Mouse (Mus musculus) layer of hippocampus, postnatal 25 days (tissue): ENCODE measurements around the gene Chga. TPM values are rescaled to one million over a fixed set of nuclear protein-coding genes. Genes with fewer than 3 reads are reported as not detected.

Experiments used
- DNase-seq, 2 experiments: peaks; one replicate each; pipeline ENCODE4 v3.0.0; 2022; ENCODE audit warnings: mixed read lengths in 2 of 2, low spot score in 1 of 2; ENCODE audit errors: extremely low spot score in 1 of 2
- total RNA-seq, 2 experiments: library from RNA; stranded (reverse); gene quantifications; 2 replicates each; pipeline ENCODE4 v1.2.3; 2021

Gene Chga
- total RNA-seq, 2 experiments from 2014 or later, result 132 to 135 TPM

- no peak for DNase-seq
These were observed 41.6 kb downstream of the Chga start for GRCm38 (mm10) chr12:102596410-102596809.

GRCm38 (mm10) chr12:102597466-102597865 lies 42.7 kb downstream of the Chga start:
- no peak for DNase-seq

GRCm38 (mm10) chr12:102598535-102598934 lies 43.8 kb downstream of the Chga start:
- DNase-seq, result no peak

- DNase-seq, result no peak
These were observed 45.0 kb downstream of the Chga start for GRCm38 (mm10) chr12:102599801-102600200.

- no peak for DNase-seq
These were observed 45.6 kb downstream of the Chga start for GRCm38 (mm10) chr12:102600345-102600744.

- no peak for DNase-seq
These were observed 47.1 kb downstream of the Chga start for GRCm38 (mm10) chr12:102601847-102602246.

GRCm38 (mm10) chr12:102602255-102603041 lies 47.7 kb downstream of the Chga start:
- DNase-seq, result no peak

- no peak for DNase-seq
These were observed 50.8 kb downstream of the Chga start for GRCm38 (mm10) chr12:102605607-102606006.

GRCm38 (mm10) chr12:102607066-102607465 lies 52.3 kb downstream of the Chga start:
- DNase-seq, result no peak

- DNase-seq, result no peak
These were observed 53.2 kb downstream of the Chga start for GRCm38 (mm10) chr12:102607808-102608517.

GRCm38 (mm10) chr12:102610927-102611326 lies 56.2 kb downstream of the Chga start:
- DNase-seq, result no peak

- DNase-seq, result no peak
These were observed 57.7 kb downstream of the Chga start for GRCm38 (mm10) chr12:102612431-102612830.

- DNase-seq, result no peak
These were observed 58.6 kb downstream of the Chga start for GRCm38 (mm10) chr12:102613411-102613810.

Other genes with a start within 250 kb of the Chga start
- gene Lgmn, start 115.2 kb upstream of the Chga start, total RNA-seq, result 100 to 1,000 TPM in 1 of 2 experiments, 10 to 100 TPM in 1; 98.6 to 102 TPM
- 10 to 100 TPM; 25.6 to 27.1 TPM for gene Golga5, start 85.8 kb upstream of the Chga start, total RNA-seq
- 10 to 100 TPM; 56.4 to 66.2 TPM for gene Itpk1, start 150.0 kb downstream of the Chga start, total RNA-seq
- 10 to 100 TPM; 25.2 to 26.3 TPM for gene Moap1, start 188.7 kb downstream of the Chga start, total RNA-seq
- gene Tmem251, start 188.8 kb downstream of the Chga start, total RNA-seq, result 1 to 10 TPM; 4.8 to 5.4 TPM
- gene Gm28051, start 202.8 kb downstream of the Chga start, total RNA-seq, result not detected
- 10 to 100 TPM; 13.6 to 15.7 TPM for gene Gon7, start 202.8 kb downstream of the Chga start, total RNA-seq
- gene Ubr7, start 203.0 kb downstream of the Chga start, total RNA-seq, result 10 to 100 TPM; 31.0 to 33.6 TPM
- 10 to 100 TPM; 16.3 to 19.3 TPM for gene Gm20604, start 203.7 kb downstream of the Chga start, total RNA-seq